Mouse (Mus musculus) cerebellum, adult (tissue): Measurements from ENCODE around the gene Melk.
A peak's percentile ranks its signal among the peaks of the same experiment; 100 is the strongest.

Source experiments
- ATAC-seq: cut with Nextera tagmentation; 2 replicates; pipeline ENCODE4 v1.9.2; 2017; ENCODE audit warnings: mild to moderate bottlenecking, moderate library complexity, mixed read lengths; ENCODE audit not compliant: insufficient number of reproducible peaks, low FRiP score, low TSS enrichment

The Melk gene

GRCm38 (mm10) chr4:44300781-44301750 lies at the start of gene Melk:
TSS of gene Melk (plus strand) at chr4:44300876.
- peak; percentile 61; the same call in 1 of the 2 replicates for ATAC-seq

- ATAC-seq: no peak
These were observed 49.2 kb upstream of the Melk start for GRCm38 (mm10) chr4:44251521-44251920.

- no peak for ATAC-seq
These were observed 48.4 kb upstream of the Melk start for GRCm38 (mm10) chr4:44251966-44252916.

- ATAC-seq: no peak
These were observed 47.5 kb upstream of the Melk start for GRCm38 (mm10) chr4:44253191-44253590.

GRCm38 (mm10) chr4:44254579-44254978 lies 46.1 kb upstream of the Melk start:
- no peak for ATAC-seq

GRCm38 (mm10) chr4:44259126-44259525 lies 41.5 kb upstream of the Melk start:
- ATAC-seq: no peak

- ATAC-seq: no peak
These were observed 40.4 kb upstream of the Melk start for GRCm38 (mm10) chr4:44260244-44260643.

- ATAC-seq: no peak
These were observed 35.2 kb upstream of the Melk start for GRCm38 (mm10) chr4:44265500-44265899.

- ATAC-seq: no peak
These were observed 33.2 kb upstream of the Melk start for GRCm38 (mm10) chr4:44267437-44267836.

- ATAC-seq: no peak
These were observed 31.3 kb upstream of the Melk start for GRCm38 (mm10) chr4:44269376-44269817.

- ATAC-seq: no peak
These were observed 29.5 kb upstream of the Melk start for GRCm38 (mm10) chr4:44271134-44271533.

GRCm38 (mm10) chr4:44281597-44282265 lies 18.9 kb upstream of the Melk start:
- ATAC-seq: no peak

GRCm38 (mm10) chr4:44292534-44292933 lies 8.1 kb upstream of the Melk start:
- peak; percentile 82 for ATAC-seq

GRCm38 (mm10) chr4:44295837-44296236 lies 4.8 kb upstream of the Melk start:
- ATAC-seq: no peak

GRCm38 (mm10) chr4:44306585-44306984 lies 5.9 kb downstream of the Melk start:
- no peak for ATAC-seq

GRCm38 (mm10) chr4:44310429-44310828 lies 9.8 kb downstream of the Melk start:
- no peak for ATAC-seq

- ATAC-seq: no peak
These were observed 10.2 kb downstream of the Melk start for GRCm38 (mm10) chr4:44310911-44311310.

GRCm38 (mm10) chr4:44316270-44316809 lies 15.7 kb downstream of the Melk start:
- ATAC-seq: no peak

GRCm38 (mm10) chr4:44320448-44320847 lies 19.8 kb downstream of the Melk start:
- no peak for ATAC-seq

GRCm38 (mm10) chr4:44322124-44322523 lies 21.4 kb downstream of the Melk start:
- ATAC-seq: no peak
